Mouse (Mus musculus) olfactory bulb, adult 2 months (tissue): ENCODE data around the gene Loxl4.

Source experiments
- CTCF ChIP-seq: fragments of 200-500 bp; IDR thresholded peaks from 2 replicates; pipeline ENCODE4 v1.5.1; 2012; ENCODE audit warnings: low read depth, mild to moderate bottlenecking, low read length, moderate library complexity; ENCODE audit not compliant: insufficient read depth
- POLR2A ChIP-seq: fragments of 200-500 bp; IDR thresholded peaks from 2 replicates; pipeline ENCODE4 v1.6.1; 2012; ENCODE audit warnings: mild to moderate bottlenecking, low read depth, low read length, moderate library complexity; ENCODE audit not compliant: insufficient read depth

DNA sequence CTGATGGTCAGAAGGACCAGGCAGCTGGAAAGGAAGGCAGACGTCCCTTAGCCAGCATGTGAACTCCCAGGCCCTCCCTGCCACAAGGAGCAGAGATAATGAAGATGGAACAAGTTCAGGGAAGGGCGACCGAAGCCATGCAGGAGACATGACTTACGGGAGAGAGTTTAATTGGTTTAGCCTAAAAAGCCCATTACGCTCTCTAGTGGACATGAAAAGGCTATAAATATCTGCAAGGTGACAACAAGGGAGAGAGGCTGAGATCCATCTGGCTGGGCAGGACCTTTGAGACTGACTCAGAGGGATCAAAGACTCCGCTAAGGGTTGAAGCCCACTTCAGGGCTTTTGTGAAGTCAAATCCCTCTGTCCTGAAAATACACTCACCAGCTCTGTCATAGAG, 40.5 kb upstream of the Loxl4 start:
- TF ChIP-seq CTCF (no peak), POLR2A (no peak)
